Mouse (Mus musculus): Measurements from ENCODE around the gene Gm17469.
"Not testable (repeated sequence)": the region's sequence is repeated elsewhere in the genome, so short reads cannot be mapped to it uniquely, and the experiment has no call there.

The Gm17469 gene

DNA sequence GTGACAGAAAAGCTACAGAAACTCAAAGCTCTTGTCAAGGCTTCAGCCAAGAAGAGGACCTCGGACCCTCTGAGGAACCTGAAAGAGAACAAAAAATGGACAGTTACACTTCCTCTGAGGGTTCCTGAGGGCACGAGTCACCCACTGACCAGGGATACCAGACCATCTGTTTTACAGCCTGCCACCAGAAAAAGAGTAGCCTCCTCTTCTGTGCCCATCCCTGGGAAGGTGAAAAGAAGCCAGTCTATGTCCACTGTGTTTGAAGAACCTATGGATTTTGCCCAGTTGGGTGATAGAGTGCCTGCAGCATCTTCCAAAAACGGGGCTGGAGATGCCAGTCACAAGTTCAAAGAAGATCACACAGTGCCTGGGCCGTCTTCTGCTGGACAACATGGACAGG lies at the start of gene Gm17469:
Gene Gm17469, plus strand, starts transcription at position 301 of the 400 bp plus-strand sequence.
- not testable (repeated sequence) for DNase-seq (ENCODE audit: low spot score in 2 of 2)
